Mouse (Mus musculus): ENCODE results near the gene Gaa.
A peak's percentile ranks its signal among the peaks of the same experiment; 100 is the strongest.
"Not testable (repeated sequence)": the region's sequence is repeated elsewhere in the genome, so short reads cannot be mapped to it uniquely, and the experiment has no call there.

Gaa gene

DNA sequence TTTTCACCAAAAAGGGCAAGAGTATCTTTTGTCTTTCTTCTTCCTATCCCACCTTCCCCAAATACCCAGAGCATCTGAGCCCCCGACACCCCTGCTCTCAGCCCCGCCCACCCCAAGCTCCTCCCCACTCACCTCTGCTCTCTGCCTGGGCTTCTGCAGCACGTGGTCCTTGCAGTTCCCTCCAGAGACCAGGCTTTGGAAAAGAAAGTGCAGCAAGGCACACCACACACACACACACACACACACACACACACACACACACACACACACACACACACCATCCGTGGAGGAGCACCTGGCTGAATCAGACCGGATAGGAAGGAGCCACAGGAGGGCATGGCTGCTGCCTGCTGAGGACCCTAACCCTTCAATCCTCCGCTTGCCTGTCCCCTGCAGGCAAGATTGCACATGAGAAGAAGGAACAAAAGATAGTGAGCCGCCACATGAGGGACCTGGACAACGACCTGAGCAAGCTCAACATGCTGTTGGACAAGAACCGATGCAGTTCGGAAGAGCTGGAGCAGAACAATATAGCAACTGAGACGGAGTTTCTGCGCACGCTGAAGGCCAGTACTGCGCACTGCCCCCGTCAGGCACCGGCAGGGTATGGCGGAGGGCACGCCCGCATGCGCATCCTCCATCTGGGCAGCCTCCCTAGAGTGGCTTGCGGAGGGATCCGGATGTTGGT lies 14.7 kb upstream of the Gaa start:
- DNase-seq (ENCODE audit: low spot score) = peak; percentile 74

DNA sequence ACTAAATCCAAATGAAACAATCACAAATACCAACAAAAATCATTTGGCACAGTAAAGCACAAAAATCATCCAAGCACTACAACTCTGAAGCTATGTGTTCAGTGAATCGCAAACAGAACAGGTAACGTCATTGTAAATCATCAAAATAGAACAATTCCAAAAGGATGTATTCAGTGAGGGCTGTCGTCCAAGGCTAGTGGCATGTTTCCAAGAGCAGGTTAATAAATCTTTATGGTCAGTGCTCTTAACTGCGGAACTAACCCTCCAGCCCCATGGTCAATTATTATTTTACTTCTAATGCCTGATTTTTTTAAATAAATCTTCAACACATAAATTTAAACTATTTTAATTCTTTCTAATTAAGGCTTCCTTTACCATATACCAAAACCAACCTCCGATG lies 11.1 kb upstream of the Gaa start:
- not testable (repeated sequence) for DNase-seq (ENCODE audit: low spot score)

DNA sequence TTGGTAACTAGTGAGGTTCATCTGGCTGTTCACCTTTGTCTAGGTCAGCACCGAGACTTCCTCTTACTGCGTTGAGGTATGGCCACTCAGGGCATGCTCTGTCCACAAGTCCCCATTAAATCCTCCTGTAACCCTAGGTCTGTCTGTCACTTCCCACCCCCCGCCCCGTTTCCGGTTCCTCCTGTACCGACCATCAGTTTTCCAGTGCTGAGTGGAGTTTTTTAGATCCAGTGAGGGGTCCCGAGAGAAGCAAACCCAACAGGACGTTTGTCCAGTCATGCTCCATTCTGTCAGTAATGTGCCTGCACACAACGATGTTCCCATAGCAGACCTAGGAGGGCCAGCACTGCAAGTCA lies 9.5 kb upstream of the Gaa start:
- no peak for DNase-seq (ENCODE audit: low spot score)

DNA sequence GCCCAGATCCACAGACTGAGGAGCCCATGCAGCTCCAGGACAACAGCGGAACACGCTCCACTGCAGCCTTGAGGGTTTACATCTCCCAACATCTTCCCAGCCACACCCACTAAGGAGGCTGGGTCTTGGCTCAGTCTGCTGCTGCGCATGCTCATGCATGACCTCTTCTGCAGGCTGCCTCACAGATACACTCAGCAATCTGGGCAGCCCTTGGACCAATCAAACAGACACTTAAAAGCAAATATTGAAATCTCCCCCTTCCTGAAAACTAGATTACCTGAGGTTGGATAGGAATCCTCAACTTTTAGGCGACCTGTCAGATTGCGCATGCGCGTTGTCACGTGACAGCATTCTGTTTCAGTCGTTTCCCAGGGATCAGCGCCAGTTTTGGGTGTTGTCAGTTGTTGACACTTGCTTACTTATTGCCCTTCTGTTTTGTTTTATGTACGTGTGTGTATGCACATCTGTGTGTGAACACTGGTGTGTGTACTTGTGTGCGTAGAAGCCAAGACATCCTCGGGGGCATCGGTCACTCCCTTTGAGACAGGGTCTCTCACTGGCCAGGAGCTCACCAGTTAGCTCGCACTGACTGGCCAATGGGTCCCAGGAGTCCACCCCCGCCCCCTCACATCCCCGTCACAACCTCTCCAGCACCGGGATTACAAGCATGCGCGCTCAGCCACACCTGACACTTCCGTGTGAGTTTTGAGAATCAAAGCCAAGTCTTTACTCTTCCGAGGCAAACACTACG lies 8.9 kb upstream of the Gaa start:
- DNase-seq (ENCODE audit: low spot score) = peak; percentile 80

DNA sequence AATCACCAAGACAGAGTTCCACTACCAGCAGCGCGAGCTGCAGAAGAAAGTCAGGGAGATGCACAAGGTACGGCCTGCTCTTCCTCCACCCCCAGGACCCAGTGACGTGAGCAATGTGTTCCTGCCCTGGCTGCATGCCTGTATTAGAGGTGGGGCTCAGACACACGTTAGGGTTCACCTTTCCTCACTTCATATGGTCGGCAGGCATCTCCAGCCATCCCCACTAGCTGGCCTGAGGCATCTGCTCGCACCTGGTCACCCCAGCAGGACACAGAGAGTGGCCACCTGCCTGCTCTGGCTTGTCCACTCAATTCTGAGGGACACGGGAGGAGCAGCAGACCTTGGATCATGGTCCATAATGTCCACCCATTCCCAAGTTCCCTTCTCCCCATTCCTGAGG lies 7.7 kb upstream of the Gaa start:
- no peak for DNase-seq (ENCODE audit: low spot score)

DNA sequence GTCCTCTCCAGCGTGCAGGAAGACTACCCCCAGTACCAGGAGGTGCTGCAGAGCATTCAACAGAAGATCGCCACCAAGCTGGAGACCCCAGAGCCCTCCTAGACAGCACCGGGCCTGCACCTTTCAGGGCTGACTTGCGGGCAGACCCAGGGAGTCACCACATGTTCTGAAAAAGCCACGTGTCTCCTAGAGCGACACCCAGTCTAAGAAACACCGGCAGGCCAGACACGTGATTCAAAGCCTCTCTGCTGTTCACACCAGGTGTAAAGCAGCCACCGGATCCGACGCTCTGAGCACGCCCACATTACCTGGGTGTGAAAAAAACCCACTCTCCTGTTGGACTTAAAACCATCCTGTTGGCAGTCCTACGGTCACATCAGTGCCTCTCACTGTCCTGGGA lies 3.3 kb upstream of the Gaa start:
- no peak for DNase-seq (ENCODE audit: low spot score)

DNA sequence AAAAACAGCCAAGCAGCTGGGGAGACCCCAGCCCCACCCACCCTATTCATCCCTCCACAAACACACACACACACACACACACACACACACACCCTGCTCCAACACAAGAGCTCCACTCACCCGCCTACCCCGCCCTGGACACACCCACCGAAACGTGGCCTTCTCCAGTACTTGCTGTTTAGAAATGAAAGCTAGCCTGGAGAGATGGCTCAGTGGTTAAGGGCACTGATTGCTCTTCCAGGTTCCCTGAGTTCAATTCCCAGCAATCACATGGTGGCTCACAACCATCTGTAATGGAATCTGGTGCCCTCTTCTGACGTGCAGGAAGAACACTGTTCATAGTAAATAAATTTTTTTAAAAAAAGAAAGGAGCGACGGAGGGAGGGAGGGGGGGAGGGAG lies 1.9 kb upstream of the Gaa start:
- no peak for DNase-seq (ENCODE audit: low spot score)

DNA sequence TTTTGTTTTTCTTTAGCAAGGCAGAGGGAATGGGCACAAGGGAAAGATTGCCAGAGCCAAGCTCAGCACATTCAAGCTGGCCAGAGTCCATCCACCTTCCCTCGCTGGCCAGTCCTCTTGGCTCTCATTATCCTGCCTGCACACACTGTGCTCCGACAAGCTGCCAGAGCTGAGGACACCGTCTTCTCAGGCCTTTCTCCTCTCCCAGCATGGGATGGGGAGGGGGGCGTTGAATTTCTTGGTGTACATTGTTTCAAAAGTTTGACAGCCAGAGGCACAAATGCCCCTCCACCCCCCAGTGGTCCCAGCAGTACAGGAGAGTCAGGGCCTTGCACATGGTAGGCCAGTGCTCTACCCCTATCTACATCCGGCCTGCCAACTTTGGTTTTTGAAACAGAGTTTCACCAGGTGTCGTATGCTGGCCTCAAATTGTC lies 429 bp upstream of the Gaa start:
- DNase-seq (ENCODE audit: low spot score) = peak; percentile 77

DNA sequence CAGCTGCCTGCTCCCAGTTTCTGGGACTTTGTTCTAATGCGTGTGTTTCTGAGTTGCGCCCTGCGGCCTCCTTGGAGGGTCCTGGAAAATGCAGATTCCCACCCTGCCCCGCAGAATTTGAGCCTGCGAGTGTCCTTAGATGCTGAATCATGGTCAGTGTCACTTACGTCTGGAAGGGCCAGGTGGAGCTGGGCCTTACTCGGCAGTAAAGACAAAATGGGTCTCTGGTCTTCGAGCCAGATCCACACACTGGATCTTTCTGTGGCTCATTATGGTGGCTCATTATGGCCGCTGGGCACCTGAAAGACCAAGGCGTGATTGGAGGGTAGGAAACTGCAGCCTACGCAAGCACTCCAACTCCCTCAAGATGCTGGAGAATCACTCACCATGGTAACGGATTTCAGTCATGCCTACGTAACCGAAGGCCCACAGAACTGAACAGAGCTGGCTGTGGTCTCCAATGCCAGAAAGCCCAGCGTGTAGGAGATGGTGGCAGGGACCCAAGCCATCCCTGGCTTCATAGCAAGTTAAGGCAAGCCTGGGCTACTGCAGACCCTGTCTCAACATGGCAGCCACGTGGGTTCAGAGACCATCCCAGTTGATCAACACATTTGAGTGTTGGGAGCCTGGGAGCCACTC lies 989 bp downstream of the Gaa start:
- no peak for DNase-seq (ENCODE audit: low spot score)

DNA sequence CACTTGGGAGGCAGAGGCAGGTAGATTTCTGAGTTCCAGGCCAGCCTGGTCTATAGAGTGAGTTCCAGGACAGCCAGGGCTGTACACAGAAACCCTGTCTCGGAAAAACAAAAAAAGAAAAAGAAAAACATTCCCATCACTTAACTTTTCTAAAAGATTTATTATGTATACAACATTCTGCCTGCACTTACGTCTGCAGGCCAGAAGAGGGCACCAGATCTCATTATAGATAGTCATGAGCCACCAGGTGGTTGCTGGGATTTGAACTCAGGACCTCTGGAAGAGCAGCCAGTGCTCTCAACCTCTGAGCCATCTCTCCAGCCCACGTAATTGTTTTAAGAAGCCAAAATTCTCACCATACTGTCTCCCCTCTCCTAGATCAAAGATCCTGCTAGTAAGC lies 4.8 kb downstream of the Gaa start:
- not testable (repeated sequence) for DNase-seq (ENCODE audit: low spot score)

DNA sequence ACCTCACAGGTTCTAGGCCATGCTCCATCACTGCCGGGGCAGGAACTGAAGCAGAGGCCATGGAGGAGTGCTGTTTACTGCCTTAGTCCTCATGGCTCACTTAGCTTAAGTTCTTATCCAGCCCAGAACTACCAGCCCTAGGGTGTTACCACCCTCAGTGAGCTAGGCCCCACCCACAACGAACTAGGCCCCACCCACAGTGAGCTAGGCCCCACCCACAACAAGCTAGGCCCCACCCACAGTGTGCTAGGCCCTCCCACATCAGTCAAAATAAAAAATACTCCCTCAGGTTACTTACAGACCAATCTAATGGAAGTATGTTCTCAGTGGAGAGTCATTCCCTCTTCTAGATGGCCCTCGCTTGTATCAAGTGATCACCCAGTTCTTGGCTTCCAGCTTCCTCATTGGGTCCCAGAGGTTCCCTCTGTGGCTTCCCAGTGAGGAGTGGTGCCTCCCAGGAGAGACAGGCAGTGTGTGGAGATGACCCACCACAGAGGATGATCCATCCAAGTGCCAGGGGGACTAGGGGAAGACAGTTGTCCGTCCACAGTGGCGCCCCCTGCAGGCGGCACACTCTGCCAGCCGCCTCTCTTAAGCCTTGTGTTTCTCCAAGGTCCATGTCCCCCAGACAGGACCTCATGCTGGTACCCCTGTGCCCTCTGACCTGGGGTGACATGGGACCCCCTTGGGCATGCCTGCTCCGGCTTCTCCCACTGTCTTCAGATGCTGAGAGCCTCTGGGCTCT lies 5.7 kb downstream of the Gaa start:
- no peak for DNase-seq (ENCODE audit: low spot score)

DNA sequence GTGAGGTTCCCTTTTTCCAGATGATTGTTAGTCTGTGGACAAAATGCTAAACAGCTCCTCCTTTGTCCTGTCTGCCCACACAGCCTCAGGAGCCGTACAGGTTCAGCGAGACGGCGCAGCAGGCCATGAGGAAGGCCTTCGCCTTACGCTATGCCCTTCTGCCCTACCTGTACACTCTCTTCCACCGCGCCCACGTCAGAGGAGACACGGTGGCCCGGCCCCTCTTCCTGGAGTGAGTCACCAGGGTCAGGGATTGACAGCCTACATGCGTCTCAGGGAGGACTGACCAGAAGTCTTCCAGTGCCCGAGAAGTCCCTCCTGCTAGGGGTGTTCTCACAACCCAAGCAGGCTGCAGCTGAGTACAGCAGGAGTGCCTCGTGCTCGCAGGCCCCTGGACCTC lies 13.3 kb downstream of the Gaa start:
- no peak for DNase-seq (ENCODE audit: low spot score)

DNA sequence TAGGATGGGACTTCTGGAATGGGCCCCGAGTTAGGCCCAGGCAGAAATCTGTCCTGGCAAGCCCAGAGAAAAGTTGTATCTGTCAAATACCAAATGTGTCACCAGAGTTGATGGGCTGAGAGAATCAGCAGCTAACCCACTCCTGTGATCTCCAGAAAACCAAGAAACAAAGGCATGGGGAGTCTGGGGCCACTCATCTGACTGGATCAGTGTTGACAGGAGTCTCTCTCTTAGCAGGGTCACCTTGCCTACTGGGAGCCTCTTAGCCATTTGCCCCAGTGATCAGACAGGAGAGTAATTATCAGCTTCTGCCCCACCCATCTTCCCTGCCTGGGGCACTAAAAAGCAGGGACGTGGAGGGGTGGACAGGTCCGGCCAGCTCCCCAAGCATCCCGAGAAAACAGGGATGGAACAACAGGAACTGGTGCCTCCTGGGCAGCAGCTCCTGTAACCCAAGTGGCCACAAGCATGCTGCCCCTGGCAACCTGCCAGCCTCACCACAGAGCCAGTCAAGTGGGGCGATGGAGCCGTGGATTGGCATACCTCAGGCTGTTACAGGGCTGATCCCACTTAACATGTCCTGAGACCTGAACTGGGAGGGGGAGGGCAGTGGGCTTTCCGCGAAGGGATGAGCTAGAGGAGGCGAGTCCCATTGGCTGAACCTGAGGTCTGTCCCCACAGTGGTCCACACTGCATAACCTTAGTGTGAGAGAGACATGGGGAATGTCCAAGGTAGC lies 18.3 kb downstream of the Gaa start:
- DNase-seq (ENCODE audit: low spot score) = no peak

DNA sequence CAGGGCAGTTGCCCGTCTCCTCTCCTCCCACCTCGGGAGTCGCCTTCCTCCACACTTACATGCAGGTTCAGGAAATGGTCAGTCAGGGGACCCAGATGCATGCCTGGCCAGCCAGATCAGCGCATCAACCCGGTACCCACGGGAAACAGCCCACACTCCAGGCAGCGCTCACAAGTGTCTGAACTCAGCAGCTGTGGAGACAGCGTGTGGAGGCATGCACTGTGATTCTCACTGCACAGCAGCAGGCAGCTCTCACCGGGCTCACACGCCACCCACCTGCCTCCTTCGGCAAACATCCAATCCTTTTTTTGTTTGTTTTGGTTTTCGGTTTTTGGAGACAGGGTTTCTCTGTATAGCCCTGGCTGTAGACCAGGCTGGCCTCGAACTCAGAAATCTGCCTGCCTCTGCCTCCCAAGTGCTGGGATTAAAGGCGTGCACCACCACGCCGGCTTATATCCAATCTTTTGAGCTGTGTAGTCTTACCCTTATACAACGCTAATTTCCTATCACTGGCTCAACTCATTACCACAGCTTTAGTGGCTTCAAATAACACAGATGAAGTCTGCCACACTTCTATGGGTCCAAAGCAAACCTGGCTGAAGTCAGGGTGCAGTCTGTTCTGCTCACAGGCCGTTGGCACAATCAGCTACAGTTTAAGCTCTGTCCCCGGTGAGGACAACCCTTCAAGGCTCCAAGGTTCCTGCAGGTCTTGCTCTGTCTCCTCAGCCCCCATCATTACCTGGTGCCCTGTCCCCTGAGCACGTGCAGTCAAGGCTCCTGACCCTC lies 19.7 kb downstream of the Gaa start:
- DNase-seq (ENCODE audit: low spot score) = no peak

DNA sequence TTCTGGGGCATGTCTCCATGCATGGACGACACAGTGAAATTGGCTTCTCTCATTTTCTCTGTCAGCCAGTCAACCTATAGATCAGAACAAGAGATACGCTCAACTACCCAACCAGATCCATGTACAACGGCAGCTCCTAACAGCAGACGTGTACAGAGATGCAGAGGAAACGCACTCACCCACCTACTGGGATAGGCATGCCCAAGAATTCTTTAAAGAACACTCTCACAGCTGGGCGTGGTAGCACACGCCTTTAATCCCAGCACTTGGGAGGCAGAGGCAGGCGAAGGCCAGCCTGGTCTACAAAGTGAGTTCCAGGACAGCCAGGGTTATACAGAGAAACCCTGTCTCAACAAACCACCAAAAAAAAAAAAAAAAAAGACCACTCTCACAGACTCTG lies 25.2 kb downstream of the Gaa start:
- DNase-seq (ENCODE audit: low spot score) = not testable (repeated sequence)

DNA sequence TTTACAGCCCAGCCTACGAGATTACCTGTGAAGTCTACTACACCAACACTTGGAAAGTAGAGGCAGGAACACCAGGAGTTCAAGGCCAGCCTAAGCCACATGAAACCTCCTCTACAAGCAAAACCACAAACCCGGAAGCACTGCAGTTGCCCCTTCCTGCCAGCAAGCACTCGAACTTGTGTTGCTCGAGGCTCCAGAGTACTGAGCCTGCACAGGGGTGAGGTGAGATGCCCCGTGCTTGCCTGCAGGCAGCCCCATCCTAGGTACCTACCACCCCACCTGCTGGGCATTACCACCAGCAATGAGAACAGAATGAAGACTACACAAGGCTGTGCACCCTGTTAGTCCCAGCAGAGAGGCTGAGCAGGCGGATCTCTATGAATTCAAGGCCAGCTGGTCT lies 30.3 kb downstream of the Gaa start:
- DNase-seq (ENCODE audit: low spot score) = no peak

DNA sequence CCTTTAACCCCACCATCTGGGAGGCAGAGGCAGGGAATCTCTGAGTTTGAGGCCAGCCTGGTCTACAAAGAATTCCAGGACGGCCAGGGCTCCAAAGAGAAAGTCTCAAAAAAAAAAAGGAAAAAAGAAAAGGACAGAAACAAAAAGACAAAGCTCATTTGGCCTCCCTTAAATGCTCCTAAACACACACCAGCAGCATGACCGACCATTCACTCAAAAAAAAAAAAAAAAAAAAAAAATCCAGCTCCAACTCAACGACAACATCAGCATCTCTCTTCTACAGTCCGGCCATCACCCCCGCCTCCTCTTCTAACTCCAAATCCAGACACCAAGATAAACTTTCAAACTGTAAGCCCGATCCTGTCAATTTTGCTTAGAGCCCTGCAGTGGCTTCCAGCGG lies 31.2 kb downstream of the Gaa start:
- no peak for DNase-seq (ENCODE audit: low spot score)

DNA sequence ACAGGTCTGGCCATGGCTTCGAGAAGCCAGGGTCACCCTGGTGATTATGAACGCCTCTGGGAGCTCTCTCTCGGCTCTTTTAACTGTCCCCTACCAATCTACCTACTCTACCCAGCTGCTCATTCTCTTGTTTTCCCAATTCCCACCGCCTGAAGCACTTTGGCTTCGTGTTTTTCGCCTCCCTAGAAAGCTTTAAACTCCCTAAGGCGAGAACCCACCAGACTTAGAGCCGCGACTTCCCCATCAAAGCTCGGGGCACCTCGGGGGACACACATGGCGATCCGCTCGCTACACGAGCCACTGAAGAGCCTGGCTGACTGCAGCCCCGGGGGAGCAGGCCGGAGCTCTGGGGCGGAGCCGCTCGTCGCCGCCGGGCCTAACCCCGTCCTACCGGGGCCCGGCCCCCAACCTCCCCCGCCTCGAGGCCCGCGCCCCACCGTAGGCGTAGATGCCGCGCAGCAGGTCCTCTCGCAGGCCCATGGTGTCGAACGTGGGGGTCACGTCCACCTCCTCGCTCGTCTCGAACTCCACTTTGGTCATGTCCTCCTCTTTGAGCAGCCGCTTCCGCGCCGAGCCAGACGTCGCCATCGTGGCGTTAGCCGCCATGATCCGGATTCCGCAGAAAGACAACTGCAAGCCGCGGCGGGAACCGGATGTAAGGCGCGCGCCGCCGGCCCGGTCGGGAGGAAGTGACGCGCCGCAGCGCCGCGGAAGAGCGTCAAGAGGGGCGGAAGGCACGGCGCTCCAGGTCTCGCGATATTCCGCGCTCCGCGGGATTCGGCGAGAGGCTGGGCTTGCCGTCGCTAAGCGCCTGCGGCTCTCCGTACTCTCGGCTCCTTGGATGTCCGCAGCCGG lies 31.9 kb downstream of the Gaa start, which contains the start of gene Eif4a3:
Gene Eif4a3, minus strand, starts transcription at position 699 of the 855 bp plus-strand sequence.
- DNase-seq (ENCODE audit: low spot score) = peak; percentile 99

DNA sequence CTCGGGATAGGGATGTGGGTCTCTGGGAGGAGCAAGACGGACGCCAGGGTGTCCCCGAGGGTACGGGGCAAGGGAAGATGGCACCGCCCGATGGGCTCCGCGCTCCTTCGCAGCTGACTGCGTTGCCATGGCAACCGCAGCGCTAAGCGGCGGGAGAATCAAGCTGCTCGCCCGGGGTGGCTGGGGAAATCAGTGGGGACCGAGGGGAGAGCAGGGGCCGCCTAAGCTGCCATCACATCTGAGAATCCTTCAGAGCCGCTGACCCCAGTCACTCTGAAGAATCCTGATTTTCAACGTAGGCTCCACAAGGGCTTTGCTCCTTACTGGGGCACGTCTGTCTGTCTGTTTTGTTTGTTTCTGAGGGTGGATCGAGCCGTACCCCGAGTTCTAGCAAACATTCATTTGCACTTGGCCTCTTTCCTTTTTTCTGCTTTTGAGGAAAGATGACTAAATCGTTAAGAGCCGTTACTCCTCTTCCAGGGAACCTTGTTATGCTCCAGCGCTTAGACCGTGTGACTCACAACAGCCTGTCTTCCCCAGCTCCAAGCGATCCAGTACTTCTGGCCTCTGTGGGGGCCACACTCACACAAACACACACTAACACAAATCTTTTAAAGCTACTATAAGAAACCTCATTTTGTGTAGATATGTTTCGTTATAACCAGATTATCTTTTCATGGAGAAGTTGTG lies 32.7 kb downstream of the Gaa start:
- no peak for DNase-seq (ENCODE audit: low spot score)

DNA sequence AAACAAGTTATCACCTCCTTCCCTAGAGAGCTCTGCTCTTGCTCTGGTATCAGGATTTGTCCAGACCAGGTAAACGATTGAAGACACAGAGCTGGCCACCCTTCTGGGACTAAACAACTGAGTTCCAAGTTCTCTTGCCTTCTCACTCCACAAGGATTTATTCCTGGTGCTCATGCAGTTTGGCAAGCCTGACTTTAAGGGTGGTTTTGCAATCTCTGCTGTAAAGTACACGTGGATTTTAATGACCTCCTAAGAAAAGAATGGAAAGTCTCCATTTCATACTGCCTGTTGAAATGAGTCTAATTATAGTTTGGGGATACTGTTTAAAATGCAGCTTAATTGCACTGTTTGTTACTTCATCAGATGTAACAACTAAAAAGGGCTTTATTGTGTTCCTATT lies 33.3 kb downstream of the Gaa start:
- no peak for DNase-seq (ENCODE audit: low spot score)
